Mouse (Mus musculus): Measurements from ENCODE around the gene Igf1.

Igf1 gene

DNA sequence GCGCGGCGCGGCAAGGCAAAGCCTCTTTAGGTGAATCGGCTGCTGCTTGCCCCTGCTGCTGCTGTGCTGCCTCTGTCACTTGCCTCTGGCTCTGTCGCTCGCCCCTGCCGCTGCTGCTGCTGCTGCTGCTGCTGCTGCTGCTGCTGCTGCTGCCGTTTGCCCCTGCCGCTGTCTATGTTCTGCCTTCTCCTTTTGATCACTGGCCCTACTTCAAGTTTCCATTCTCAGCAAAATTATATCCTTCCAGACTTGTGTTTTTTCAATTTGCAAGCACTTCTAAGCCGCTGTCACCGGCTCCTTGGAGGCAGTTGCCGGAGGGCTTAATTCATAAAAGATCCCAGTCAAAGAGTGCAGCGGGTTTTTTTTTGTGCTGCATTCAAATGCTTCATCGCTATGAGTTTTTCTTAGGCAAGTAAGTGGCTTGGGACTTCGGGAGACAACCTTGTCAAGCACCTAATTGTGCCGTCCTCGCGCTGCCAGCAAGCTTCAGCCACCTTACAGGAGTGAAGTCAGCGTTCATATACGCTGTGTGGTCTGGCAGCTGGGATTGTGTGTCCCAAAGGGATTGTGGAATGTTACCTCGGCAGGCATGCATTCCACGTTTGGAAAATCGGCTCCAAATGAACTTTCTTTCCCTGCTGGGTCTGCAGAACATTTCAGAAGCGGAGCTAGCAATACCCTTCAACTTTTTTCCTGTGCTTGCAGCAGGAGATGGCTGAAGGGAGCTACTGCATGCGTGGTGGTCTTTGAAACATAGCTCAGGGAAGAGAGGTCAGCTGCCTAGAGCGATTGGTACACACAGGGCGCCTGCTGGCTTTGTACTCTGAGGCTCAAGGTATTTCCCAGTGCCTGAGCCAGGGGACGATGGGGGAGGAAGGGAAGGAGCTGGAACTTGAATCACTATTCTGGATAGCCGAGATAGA is 2.4 kb downstream of the Igf1 start:
- no peak for ATAC-seq (ENCODE audit: insufficient number of reproducible peaks, low FRiP score, low TSS enrichment)

DNA sequence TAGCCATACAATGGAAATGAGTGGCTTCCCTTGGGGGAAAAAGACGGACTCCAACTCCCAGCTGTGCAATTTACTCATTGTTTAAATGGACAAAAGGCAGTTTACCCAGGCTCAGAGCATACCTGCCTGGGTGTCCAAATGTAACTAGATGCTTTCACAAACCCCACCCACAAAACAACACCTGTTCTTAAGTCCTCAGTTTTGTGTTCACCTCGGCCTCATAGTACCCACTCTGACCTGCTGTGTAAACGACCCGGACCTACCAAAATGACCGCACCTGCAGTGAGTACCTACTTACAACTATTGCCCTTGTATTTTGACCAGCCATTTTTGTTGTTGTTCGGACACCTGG is 3.0 kb downstream of the Igf1 start:
- no peak for ATAC-seq (ENCODE audit: insufficient number of reproducible peaks, low FRiP score, low TSS enrichment)

DNA sequence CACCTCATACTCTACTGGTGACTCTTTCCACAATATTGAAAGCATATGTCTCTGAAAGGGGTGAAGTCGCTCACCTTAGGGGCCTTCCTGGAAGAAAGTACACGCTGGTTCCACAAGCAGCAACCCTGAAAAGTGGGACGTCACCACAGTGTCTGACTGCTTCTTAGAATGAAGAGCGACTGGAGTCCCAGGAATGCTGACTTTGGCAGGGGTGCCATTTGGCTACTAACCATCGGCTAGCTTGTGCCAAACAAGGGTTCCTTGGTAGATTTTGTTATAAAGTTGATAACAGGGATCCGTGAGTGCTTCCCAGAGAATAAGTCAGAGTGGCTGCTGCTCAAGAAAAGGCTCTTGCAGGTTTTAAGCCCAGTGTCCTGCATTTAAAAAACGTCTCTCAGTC is 4.8 kb downstream of the Igf1 start:
- no peak for ATAC-seq (ENCODE audit: insufficient number of reproducible peaks, low FRiP score, low TSS enrichment)

DNA sequence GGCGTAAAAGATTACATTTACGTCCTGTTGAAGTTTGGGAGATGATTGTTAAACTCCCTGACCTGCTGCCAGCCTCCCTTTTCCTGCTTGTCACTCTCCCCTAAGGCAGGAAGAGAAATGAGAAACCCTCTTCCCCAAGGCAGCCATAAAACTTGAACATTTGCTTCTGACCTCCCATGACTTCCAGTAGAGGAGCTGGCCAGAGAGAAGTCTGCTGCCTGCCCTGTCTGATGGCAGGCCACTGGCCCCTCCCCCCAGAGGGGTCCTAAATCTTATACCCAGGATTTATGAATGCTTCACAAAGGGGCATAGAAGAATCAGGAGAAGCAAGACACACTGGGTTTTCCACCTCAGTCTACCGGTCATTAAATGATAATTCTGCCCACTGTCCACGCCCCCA is 5.3 kb downstream of the Igf1 start:
- ATAC-seq (ENCODE audit: insufficient number of reproducible peaks, low FRiP score, low TSS enrichment), result no peak

GRCm38 (mm10) chr10:87865712-87866111 is 7.6 kb downstream of the Igf1 start:
- no peak for ATAC-seq (ENCODE audit: insufficient number of reproducible peaks, low FRiP score, low TSS enrichment)

- no peak for ATAC-seq (ENCODE audit: insufficient number of reproducible peaks, low FRiP score, low TSS enrichment)
Observed at GRCm38 (mm10) chr10:87866448-87866847, 8.4 kb downstream of the Igf1 start.

DNA sequence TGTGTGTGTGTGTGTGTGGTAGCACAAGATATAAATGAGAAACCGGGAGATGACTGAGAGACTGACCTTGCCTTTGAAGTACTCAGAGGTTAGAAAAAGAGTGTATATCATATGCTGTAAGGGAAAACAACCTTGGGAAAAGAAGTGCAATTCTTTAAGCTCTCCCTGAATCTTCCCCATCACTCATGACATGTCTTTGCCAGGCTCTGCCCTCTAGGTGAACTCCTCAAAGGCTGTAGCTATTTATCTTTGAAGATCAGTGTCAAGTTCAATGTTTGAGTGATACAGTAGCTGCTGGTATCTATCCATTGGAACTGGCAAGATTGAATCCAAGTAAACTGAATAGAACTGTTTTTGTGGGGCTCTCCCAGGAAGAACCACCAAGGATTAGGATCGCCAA is 9.2 kb downstream of the Igf1 start:
- no peak for ATAC-seq (ENCODE audit: insufficient number of reproducible peaks, low FRiP score, low TSS enrichment)

- ATAC-seq (ENCODE audit: insufficient number of reproducible peaks, low FRiP score, low TSS enrichment), result no peak
Observed at GRCm38 (mm10) chr10:87867631-87868030, 9.6 kb downstream of the Igf1 start.

DNA sequence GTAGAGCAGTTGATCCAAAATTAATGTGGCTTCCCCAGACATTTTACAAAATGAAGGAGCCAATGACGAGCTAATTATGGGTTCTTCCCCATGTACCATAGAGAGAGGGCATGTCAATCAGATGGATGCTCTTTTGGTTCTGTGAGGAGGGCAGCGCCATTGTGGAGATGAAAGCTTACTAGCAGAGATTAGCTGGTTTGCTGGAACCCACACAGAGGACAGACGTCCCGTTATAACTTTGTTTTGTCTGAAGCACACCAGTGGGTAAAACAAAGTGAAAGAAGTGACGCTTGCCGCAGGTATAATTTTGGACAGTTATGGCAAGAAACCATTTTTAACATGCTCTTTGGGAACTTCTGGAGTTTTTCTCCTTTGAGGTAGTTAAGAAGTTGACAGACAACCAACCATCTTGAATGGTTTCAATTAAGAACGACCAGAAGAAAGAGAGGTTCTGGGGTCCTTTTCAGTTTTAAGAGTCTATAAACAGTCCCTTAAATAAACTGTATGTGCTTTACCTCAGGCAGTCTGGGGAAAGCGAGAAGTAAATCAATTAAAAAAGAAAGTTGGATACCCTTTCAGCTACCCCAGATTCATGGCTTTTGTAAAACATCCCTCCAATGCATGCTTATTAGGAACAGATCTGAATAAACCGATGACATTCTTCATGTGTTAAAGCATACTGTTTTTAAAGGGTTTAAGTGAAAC is 10.4 kb downstream of the Igf1 start:
- ATAC-seq (ENCODE audit: insufficient number of reproducible peaks, low FRiP score, low TSS enrichment), result no peak

GRCm38 (mm10) chr10:87869151-87869550 is 11.1 kb downstream of the Igf1 start:
- no peak for ATAC-seq (ENCODE audit: insufficient number of reproducible peaks, low FRiP score, low TSS enrichment)

GRCm38 (mm10) chr10:87869691-87870090 is 11.6 kb downstream of the Igf1 start:
- ATAC-seq (ENCODE audit: insufficient number of reproducible peaks, low FRiP score, low TSS enrichment), result no peak

- no peak for ATAC-seq (ENCODE audit: insufficient number of reproducible peaks, low FRiP score, low TSS enrichment)
Observed at GRCm38 (mm10) chr10:87871863-87872647, 14.0 kb downstream of the Igf1 start.

GRCm38 (mm10) chr10:87872854-87873253 is 14.8 kb downstream of the Igf1 start:
- ATAC-seq (ENCODE audit: insufficient number of reproducible peaks, low FRiP score, low TSS enrichment), result no peak

DNA sequence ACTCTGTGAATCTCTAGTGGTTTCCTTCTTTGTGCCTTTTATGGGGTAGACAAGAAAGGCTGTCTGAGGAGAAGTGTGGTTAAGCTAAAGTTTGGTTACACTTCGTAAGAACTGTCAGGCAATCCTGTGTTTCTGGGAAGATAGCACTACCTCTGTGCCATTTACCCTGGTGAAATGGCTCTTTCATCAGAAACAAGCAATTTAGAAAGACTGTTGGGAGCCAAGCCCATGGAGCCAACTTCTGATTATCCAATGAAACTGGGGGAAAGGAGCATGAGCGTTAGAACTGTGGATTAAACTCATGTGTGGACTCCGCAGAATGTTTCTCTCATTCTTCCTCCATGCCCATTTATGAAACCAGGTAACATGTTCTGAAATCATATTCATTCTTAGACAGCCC is 15.5 kb downstream of the Igf1 start:
- no peak for ATAC-seq (ENCODE audit: insufficient number of reproducible peaks, low FRiP score, low TSS enrichment)

GRCm38 (mm10) chr10:87880071-87880785 is 22.2 kb downstream of the Igf1 start:
- no peak for ATAC-seq (ENCODE audit: insufficient number of reproducible peaks, low FRiP score, low TSS enrichment)

DNA sequence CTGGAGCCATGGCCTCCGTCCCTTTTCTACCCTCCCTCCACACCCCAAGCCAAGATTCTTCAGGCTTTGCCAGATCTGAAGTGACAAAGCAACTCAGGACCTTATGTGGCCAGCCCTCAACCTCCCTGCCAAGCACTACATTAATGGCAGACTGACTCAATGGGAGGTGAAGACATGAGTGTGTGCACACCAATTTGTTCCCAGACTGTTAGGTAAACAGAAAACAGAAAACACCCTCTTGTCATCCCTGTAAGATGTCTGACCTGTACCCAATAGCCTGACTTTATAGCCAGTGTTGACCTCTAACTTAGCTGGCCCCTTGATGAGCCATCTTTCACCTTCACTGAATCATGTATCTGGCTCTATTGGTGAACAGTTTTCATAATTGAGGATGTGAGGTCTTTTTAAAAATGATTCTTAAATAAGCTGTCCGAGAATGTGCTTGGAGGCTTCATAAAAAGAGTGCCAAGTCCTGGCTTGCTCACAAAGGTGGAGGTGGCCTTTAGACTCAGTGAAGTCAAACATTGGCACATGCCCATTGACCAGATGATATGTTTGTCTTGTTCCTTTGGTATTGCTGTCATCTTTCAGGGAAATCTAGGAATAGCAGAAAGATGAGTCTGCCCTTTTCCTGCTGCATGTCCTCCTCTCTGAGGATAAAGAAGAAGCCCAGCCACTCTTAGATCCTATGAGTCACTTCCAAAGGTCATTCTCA is 27.4 kb downstream of the Igf1 start:
- ATAC-seq (ENCODE audit: insufficient number of reproducible peaks, low FRiP score, low TSS enrichment), result no peak

DNA sequence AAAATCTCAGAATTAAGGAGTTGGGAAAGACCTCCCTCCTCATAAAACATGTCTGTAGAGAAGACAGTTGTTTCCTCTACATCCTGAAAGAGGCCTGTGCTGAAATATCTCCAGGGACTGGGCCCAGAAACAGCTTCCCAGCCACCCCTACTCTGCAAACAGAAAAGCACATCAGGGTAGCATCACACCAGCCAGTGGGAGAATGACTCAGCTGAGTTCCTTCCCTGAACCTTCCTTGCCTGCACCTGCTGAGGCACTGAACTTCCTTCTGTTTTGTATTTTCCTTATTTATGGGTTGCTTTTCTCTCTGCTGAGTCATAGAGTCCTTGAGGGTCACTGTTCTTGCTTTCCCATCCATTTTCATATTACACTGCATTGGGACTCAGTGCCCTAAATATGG is 31.8 kb downstream of the Igf1 start:
- no peak for ATAC-seq (ENCODE audit: insufficient number of reproducible peaks, low FRiP score, low TSS enrichment)

- ATAC-seq (ENCODE audit: insufficient number of reproducible peaks, low FRiP score, low TSS enrichment), result no peak
Observed at GRCm38 (mm10) chr10:87892256-87892655, 34.2 kb downstream of the Igf1 start.

- no peak for ATAC-seq (ENCODE audit: insufficient number of reproducible peaks, low FRiP score, low TSS enrichment)
Observed at GRCm38 (mm10) chr10:87893272-87893671, 35.2 kb downstream of the Igf1 start.

Data from cerebellum, adult (tissue).